Mouse (Mus musculus) cerebellum, adult 8-10 months (tissue): ENCODE results near the gene Cntnap2.
"Not testable (repeated sequence)": the region's sequence is repeated elsewhere in the genome, so short reads cannot be mapped to it uniquely, and the experiment has no call there.

Experiments
- DNase-seq: peaks from one replicate; pipeline ENCODE4 v3.0.0; 2022

Cntnap2 gene

DNA sequence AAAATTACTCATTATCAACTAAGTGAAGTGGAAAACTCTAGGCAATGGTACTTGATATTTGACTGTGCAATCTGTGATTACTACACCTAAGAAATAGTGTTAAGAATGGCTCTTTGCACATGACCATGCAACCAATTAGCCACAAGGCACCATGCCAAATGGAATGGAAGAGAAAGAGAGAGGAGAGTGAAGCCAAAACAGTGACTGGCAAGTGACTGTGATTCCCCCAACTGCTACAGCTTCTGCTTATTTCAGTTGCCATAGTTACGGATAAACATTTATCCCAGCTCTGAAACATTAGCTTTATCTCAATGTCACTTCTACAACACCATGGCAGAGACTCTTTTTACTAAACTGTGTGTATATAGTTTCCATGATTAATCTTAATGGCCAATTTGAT is 1303.0 kb downstream of the Cntnap2 start:
- no peak for DNase-seq

DNA sequence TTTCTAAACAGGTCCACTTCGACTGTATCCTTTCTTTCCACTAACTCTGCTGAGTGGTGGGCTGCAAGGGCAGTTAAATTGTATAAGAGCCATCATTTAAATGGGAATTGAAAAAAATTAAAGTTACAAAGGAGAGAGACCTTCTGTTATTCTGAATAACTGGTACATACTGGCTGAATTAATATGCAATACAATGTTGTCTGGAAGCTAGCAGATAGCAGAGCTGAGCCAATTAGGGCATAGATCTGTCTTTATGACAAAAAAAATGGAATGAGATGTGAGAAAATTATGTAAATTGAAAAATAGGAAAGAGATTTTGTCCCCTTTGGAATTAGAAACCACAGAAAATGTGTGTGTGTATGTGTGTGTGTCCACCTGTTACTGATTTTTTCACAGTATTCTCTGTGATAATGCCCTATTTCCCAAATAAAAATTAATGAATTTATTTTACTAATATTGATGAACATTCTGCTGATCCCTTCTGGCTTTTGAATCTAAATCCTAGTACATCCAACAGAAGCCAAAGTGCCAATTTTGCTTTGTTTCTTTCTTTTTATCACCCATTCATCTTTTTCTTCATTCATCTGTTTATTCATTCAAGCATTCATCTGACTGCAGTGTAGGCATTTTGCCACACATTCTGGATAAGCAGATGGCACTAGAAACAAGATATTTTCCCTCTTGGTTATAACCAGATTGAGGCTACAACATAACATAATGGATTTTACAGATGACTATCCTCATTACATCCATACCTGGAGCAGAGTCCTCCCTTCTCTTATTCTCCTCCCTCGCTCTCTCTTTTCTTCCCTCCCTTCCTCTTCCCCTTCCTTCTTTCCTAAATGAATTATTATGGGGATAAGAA is 1339.8 kb downstream of the Cntnap2 start:
- DNase-seq, result peak; percentile 57

DNA sequence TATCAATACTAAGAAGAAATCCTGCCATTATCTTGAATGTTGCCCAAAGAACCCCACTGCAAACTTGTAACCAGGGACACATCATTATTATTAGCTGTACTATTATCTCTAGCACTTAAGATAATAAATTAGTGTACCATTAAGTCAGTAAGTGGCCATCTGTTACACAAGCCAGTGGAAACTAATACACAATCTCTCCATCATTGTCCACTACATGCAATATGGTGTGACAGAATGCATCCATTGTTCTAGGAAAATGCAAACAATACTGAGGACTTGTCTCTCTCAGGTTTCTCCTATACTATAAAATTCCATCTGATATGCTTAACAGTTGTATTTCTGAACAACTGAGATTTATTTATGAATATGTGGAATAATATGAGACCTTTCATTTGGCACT is 1355.0 kb downstream of the Cntnap2 start:
- no peak for DNase-seq

DNA sequence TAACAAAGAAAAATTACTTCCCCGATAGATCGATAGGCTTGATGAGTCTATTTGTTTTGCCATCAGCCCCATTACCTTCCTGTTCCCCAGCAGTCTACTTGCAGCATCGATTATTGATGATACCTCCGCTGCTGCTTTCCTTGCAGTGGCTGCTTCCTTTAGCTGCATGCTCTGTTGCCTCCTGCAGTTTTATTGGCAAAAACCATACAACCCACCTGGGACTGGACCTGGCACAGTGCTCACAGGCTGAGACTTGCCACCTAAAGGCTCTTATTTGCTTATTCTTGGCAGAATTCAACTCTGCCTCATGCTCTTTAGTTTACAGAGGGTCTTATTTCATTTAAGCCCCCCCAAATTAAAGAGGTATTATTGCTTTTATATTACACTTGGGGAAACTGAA is 1355.4 kb downstream of the Cntnap2 start:
- no peak for DNase-seq

DNA sequence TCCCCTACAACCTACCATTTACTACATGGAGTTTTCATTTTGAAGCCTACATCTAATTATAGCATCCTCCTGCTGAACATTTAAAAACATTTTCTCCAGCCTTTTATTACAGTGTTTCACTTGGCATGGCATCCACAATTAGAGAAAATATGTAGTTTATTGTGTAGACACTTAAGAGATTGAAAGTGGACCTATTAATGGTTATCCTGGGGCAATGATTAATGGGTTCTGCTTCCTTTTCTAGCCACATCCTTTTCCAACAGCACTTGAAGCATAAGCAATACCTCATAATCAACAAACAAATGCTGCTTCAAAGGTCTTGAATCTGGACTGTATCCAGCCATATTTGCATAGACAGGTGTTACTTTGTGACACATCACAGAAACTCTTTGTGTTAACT is 1360.7 kb downstream of the Cntnap2 start:
- DNase-seq, result no peak

DNA sequence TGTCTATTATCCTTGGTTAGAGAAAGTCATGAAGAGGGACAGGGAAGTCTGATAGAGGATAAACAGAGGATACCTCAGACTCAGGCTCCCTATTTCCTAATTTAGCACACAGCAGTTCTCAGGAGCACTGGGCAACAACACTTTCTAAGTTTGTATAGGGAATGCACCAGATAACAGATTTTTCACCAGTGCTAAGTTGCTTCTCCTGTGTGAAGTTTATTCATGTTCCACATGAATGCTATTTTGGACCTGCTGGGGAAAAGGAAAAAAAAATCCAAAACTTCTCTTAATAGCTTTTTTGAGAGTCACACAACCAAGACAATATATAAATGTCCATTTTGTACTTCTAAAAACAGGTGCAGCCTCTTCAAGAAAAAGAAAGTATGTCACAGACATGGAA is 1361.2 kb downstream of the Cntnap2 start:
- DNase-seq, result no peak

DNA sequence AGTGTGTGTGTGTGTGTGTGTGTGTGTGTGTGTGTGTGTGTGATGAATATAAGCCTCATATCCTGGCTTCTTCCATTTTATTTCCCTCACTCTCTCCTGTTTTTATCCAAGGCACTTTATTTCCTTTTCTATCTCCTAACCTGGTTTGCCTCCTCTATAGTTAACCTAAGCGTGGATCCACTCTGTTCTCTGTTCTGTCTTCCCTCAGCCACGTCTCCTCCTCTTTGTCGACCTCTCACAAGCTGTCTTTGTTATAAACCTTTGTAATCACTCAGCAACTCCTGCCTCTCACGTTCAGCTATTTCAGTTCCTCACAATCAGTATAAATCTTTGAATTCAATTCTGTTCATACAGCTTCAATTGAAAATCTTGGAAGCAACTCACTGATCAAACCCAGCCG is 1369.1 kb downstream of the Cntnap2 start:
- no peak for DNase-seq

DNA sequence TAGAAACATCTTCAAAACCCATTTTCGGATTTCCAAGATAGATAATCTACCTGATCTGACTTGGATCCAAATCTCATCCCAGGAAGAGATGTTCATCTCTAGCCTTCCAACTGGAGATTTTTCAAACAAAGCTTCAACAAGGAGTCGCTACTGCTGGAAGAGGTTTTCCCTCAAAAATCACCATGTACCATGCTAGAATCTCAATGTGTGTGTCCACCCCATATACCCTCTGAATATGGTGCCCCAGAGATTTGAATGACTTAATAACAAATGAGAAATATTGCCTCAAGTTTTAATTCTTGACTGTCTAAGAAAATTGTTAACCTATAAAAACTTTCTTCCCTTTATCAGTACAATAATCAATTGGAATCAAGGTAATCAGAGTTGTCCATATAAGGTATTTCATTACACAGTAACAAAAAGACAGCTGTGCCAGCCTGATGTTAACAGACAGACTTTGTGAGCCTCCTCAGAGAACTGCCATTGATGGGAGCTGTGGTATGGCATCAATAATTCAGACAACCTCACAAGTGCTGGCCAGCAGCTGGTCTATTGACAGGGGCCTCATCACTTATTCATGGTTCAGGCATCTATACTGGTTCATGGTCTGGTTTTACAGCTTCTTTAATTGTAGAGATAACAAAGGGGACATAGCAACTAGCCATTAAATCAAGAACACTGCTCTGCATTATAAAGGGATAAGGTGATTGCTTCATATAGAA is 1391.9 kb downstream of the Cntnap2 start:
- DNase-seq, result no peak

DNA sequence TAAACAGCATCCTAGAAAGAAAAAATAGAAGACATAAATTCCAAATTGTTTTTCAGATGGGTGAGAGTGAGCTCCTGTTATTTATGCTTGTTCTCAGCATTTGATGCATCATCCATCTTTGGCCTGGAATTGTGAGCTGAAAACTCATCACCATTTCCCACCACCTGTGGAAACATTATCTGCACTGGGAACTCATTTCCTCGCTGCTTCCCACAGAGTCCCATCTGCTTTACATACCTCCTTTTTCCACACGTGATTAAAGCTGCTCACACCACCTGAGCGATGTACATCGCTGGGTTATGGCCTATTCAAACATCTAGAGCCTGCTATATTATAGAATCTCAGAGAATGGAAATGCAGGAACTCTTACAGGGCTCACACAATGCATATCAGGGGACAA is 1413.5 kb downstream of the Cntnap2 start:
- peak; percentile 13 for DNase-seq

DNA sequence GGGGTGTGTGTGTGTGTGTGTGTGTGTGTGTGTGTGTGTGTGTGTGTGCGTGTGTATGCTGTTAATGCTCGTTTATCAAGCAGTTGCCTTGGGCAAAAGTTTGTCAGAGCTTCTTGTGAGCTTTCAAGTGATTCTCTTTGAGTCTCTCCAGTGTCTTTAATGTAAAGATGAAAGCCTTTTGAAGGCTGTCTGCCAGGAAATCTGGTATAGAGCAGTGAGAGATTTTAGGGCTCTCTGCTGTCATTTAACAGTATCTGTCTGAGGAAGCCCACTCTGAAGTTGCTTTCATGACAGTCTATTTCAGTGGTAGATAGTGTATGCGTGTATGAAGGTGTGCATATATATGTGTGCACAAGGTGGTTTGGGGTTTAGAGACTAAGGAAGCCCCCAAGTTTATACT is 1425.2 kb downstream of the Cntnap2 start:
- no peak for DNase-seq

DNA sequence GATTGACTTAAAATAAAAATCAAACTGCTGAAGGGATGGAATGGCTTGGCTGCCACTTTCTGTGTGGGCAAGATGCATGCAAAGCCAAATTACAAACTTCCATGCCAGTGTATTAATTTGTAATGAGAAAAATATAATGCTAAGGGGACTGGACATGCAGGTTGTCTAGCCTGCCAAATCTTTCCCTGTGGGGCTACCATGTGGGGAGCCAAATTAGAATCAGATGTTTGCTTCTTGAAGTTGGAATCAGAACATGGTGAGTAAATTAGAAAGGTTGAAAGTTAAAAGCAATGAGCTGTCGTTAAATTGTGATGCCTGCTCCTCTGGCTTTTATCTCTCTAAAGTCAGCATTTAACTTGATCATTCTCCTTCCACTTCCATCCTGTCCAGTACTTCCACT is 1443.6 kb downstream of the Cntnap2 start:
- no peak for DNase-seq

DNA sequence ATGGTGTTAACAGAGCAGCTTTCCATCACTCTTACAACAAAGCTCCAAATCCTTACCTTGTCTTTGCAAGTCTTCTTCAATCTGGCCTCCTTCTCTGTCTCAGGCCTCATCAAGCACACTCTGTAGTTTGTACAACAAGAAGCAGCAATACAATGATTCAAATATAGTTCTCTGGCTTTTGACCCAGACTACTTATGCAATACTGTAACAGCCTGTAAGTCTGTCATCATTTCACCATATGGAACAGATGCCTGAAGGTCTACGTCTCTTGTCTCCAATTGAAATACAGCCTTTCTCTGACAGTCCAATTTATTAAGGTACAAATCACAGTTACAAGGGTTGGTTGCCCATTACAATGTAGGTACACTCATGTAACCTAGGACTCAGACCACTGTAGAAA is 1453.7 kb downstream of the Cntnap2 start:
- no peak for DNase-seq

DNA sequence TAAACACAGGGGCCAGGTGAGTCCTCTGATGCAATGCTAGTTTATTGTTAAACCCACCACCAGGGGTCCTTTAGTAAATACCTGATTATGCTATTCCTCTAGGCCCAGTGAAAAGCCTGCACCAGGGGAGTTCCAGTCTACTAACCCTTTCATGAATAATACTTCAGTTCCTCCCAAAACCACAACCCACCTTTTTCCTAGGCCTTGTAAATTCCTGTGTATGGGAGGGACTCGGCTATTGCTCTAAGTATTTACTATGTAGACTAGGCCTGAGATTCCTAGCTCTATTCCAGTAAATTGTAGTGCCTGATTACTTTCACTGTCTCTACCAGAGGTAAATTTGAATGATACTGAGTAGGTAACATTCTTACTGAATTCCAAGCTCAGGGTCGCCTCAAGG is 1478.4 kb downstream of the Cntnap2 start:
- not testable (repeated sequence) for DNase-seq

DNA sequence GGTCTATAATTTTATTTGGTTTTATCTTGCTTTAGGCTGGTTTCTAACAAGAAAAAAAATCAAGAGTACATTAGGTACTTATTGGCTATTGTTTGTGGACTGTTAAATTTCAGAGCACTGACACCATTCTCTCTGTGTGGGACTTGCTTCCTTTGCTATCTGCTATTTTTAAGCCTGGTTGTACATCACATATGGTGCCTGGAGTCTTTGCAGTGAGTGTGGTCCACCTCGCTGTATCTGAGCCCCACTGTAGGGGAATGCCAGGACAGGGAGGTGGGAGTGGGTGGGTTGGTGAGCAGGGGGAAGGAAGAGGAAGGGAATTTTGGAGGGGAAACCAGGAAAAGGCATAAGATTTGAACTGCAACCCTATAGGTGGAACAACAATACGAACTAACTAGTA is 1504.3 kb downstream of the Cntnap2 start:
- DNase-seq, result no peak

DNA sequence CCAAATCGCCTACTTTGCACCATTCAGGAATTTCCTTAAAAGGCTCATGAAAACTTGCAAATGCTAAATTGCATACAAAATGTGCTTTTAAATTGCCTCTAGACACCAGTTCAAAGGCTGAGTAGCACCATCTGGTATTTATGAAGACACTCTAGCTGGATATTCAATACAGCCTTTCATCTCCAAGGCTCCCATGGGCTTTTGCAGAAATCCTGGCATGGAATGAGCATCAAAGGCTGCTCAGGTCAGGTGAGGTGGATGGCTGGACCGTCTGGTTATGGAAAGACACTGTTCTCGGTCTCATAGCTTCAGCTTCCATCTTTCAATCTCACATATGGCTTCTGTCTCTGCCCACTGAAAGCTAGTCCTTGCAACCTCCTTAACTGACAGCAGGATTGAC is 1515.9 kb downstream of the Cntnap2 start:
- no peak for DNase-seq

DNA sequence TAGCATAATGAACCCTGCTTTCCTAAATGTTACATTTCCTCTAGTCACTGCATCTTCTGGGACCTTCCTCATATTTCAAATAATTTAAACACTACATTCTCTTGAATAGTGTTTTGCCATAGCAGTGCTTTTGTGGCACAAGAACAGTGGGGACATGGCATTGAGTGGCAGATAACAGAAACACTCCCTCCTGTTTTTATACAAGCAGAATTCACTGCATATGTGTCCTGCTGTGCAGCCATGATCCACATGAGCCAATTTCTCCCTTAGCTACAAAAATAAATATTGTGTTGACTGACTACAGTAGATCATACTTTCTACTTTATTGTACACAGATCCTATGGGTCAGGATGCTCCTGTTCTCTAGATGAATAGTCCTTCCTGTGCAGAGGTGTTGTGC is 1553.2 kb downstream of the Cntnap2 start:
- no peak for DNase-seq

DNA sequence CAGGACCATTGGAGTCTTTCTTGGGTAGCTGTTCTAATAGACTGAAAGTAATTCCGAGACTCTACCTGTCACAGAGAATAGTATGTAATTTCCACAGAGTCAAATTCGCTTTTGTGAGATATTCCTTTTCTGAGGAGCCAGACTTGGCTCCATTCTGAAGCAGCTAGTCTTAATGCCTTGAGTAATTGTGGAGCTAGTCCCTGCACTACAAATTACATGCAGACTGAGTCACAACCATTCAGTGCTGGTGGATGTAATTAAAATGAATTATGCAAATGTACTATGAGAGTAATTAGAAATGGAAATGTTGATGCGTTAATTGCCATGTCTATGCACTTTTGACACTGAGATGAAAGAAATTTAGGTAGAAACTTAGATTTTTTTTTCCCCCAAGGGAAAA is 1553.7 kb downstream of the Cntnap2 start:
- DNase-seq, result no peak

DNA sequence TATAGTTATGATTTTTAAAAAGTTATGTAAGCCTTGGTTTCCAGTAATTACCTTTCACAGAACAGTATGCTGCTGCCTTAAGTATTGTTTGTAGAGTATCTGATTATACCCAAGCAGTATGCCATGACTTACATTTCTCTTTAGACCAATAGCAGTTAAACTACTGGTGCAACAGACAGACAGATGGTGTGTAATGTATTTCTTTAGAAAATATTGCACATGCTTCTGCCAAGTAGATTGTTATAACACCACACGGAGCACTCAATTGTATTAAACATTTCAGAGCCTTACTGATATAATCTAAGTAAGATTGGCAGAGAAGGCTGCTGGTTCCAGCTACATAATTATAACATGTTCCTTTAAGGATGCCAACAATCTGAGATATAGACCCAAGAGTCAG is 1609.9 kb downstream of the Cntnap2 start:
- no peak for DNase-seq

DNA sequence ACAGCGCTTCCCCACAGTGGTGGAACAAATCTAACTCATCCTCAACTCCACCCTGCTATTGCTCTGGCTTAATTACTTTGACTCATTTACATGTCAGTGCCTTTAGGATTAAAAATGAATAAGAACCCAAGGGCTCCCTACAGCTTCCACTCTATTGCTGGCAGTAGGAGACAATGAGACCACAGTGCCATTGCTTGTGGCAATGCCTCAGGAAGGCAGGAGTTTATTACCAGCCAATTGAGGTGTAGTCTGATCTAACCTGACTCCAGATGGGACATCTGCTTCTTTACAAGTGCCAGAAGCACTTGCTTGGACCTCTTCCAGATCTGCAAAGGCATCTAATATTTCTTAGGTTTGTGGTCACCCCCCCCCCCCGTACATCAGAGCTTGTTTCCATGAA is 1615.9 kb downstream of the Cntnap2 start:
- no peak for DNase-seq

DNA sequence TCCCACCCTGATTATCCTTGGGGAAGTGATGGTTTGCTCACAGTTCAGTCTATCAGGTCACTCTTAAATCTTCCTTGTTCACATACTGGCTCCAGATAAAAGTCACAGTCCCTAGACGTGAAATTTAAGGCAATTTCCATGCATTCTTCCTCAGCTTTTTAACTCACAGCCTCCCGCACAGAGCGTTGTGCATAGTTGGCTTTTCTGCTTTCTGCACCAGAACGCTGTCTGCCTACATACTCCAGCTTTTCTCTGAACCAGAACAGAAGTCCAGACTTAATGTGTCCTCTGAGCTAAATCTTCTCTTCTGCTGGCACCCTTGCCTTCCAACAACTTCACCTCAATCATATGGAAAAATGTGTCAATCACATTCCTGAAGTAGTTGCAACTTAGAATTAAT is 1616.5 kb downstream of the Cntnap2 start:
- DNase-seq, result no peak

DNA sequence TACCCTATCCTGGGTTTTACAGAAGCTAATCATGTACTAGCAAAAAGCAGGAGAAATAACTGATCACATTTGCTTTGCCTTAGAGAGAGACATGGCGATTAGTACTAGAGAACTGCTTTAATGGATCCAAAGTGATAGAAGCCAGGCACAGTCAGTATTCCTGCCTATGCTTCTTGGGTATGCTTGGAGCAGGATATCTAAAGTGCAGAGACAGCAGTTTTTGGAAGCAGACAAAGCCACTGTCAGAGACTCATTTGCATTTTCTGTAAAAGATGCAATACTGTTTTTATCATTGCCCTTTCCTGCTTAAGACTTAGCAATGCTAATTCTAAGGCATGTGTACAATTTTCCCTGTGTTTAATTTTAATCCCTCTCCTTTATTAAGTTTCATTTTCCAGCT is 1637.0 kb downstream of the Cntnap2 start:
- no peak for DNase-seq

DNA sequence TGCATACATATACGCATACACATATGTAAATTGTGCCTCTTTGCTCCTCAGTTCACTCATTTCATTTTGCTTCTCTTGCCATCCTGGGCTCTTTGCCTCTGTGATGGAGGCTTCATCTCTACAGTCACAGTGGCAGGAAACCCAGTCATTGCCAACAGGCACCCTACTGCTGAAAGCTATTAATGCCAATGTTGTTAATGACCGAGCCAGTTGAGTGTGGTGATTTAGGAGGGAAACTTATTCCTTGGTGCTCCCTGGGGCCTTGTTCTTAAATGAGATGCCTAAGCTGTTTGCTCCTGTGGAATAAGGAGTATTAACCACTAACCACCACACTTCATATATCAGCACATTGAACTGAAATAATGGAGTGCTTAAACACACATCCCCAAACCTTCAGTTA is 1640.2 kb downstream of the Cntnap2 start:
- peak; percentile 35 for DNase-seq

DNA sequence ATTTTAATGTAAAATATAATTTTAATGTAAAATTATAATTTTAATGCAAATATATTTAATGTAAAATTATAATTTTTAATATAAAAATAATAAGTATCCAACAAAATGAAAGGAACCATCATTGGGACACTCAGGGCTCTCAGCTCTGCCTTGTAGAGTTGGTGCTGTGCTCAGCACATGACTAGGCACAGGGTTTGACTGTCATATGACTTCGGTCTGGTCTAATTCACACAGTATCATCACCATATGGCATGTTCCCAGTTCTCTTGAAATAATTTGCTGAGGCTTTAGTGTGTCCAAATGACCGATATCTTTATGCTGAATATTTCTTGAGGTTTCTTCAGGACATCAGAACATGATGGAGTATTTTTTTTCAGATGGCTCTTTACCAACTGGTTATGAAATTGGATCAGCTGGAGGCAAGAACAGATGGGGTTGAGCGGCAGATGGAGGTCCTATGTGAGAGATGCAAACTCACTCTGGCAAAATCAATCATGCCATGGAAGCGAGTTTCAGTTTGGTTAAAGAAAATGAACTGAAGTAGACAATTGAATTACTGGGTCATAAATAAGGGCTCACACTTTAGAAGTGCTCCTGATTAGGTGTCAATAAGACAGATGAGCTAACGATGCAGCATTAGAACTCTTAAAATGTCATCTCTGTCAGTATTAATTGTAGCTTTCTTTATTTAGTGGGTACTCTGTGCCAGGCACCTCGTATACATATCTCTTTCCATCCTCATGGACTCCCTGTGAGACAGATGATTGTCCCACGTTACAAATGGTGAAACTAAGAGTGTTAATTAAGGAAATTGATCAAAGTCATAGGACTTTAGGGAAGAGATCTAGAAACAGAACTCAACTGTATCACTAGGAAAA is 1645.4 kb downstream of the Cntnap2 start:
- peak; percentile 55 for DNase-seq

DNA sequence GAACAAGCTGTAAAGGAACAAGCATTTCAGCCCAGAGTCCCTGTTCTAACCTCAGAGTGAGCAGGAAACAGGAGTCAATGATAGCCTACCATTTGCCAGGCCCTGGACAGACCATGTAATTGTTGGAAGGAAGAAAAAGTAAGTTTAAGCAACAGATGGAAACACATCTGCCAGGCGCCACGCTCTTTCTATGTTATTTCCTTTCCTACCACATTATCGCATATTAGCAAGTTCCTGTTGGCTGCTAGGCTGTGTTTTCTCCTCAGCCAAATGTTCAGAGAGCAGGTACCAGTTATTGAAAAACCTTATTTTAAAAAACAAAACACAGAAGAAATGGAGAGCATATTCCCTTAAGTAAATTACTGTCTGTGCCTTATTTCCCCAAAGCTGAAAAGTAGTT is 1646.8 kb downstream of the Cntnap2 start:
- no peak for DNase-seq
